12 mouse cellular contexts compared by ENCODE assay signal in the genomic region with DNA sequence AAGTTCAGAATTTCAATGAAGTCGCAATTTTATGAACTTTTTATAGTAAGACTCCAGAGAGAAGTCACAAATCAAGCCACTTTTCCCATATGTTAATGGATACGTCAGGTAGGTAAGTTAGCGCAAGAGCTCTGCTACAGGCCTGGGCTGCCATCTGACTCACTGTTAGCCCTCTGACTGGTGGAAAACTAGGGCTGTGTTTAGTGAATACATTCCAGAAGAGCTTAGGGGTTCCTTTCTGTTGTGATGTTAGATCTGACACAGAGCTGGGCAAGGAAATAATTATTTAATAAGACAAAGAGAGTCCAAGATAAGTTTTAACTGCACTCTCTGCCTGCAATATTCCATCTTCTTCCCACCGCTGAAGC. TPM values are rescaled to one million over a fixed set of nuclear protein-coding genes. Genes with fewer than 3 reads are reported as not detected.
"Had no signal": no experiment of that assay in that cellular context is flagged by ENCODE, and none has a peak within 500 bp of the region (broad histone marks: within the 10 kb centered on the region; RNA-seq: fewer than 3 reads in every experiment).

No protein-coding gene starts in this region.

- H3K9ac ChIP-seq: liver, embryonic 13.5 days; liver, postnatal 0 days; lung, embryonic 15.5 days; midbrain, embryonic 12.5 days had no signal

- H3K9me3 ChIP-seq: liver, embryonic 13.5 days; lung, embryonic 15.5 days; midbrain, embryonic 12.5 days had no signal

- H3K27ac ChIP-seq: left cerebral cortex, adult 2 months; liver, embryonic 13.5 days; lung, embryonic 15.5 days; midbrain, embryonic 12.5 days had no signal

- DNase-seq: kidney, adult 18-20 months; kidney, postnatal 36 days; liver; liver, embryonic 13.5 days; liver, postnatal 0 days; right cerebral cortex, postnatal 14 days; thymus, adult 18-20 months; thymus, postnatal 14 days had no signal

- H3K27me3 ChIP-seq: liver, embryonic 13.5 days; lung, embryonic 15.5 days; midbrain, embryonic 12.5 days had no signal

- H3K36me3 ChIP-seq: liver, embryonic 13.5 days; lung, embryonic 15.5 days; midbrain, embryonic 12.5 days had no signal

- H3K4me2 ChIP-seq: liver, embryonic 13.5 days; lung, embryonic 15.5 days; midbrain, embryonic 12.5 days had no signal

- H3K4me1 ChIP-seq: liver, embryonic 13.5 days; lung, embryonic 15.5 days; midbrain, embryonic 12.5 days had no signal

- H3K4me3 ChIP-seq: left cerebral cortex, adult 2 months; liver, embryonic 13.5 days; lung, embryonic 15.5 days; midbrain, embryonic 12.5 days had no signal

RNA-seq across cellular contexts. Expression of a gene that starts 23.7 kb away (rescaled TPM):
- total RNA-seq: megakaryocyte-erythroid progenitor cell, adult 5-6 weeks had no signal
